Mouse (Mus musculus) CH12.LX (cell line): ENCODE measurements around the gene Rpl21.

Experiments
- CTCF ChIP-seq, 2 experiments: IDR thresholded peaks in 1 of 2; conservative IDR thresholded peaks in 1 of 2; 2 replicates each; pipeline ENCODE4 v1.5.1; 2011 to 2012; ENCODE audit warnings: low read depth in 2 of 2, low read length in 2 of 2, improper control_type of control experiment in 1 of 2, inconsistent platforms in 1 of 2, mild to moderate bottlenecking in 1 of 2, moderate library complexity in 1 of 2
- MAX ChIP-seq: IDR thresholded peaks from 2 replicates; pipeline ENCODE4 v1.6.1; 2011; ENCODE audit warnings: low read length, improper control_type of control experiment
- NRF1 ChIP-seq: IDR thresholded peaks from 2 replicates; pipeline ENCODE4 v1.6.1; 2014; ENCODE audit warnings: low read depth, mild to moderate bottlenecking, inconsistent platforms, low read length, improper control_type of control experiment, moderate library complexity
- ZKSCAN1 ChIP-seq: IDR thresholded peaks from 2 replicates; pipeline ENCODE4 v1.6.1; 2012; ENCODE audit warnings: low read depth, inconsistent platforms, low read length, improper control_type of control experiment, borderline replicate concordance

- TF ChIP-seq CTCF (conservative IDR thresholded peaks at IDR 0.05 in 1 of 2, IDR thresholded peaks at IDR 0.05 in 1 of 2; ENCODE audit: low read depth in 2 of 2, low read length in 2 of 2) (peak in 1 of 2 experiments; percentile 12; a peak in 1 of 4 replicates), ZKSCAN1 (no peak), MAX (no peak), NRF1 (no peak)
These were observed 19.3 kb upstream of the Rpl21 start for GRCm38 (mm10) chr5:146813421-146813820.
